Mouse (Mus musculus) hindbrain, embryonic 13.5 days (tissue): ENCODE measurements at regions not wholly inside any gene's neighbourhood (a gene's known extent, or its start where the extent isn't known, plus 50 kb on each side); places are given as distances from the start of the nearest gene placed in this dataset.
A peak's percentile ranks its signal among the peaks of the same experiment; 100 is the strongest.

Experiments used
- ATAC-seq: fragments of 200-750 bp; cut with Nextera tagmentation; 2 replicates; pipeline ENCODE4 v1.8.0; 2017; ENCODE audit warnings: moderate TSS enrichment; ENCODE audit not compliant: low FRiP score
- H3K27ac ChIP-seq: fragments of 300-500 bp; sonication (generic); 2 replicates; pipeline ENCODE4 v1.5.1; 2015; ENCODE audit warnings: inconsistent platforms, mild to moderate bottlenecking, moderate library complexity
- H3K27me3 ChIP-seq: fragments of 300-500 bp; sonication (generic); 2 replicates; pipeline ENCODE4 v1.6.1; 2015; ENCODE audit warnings: mild to moderate bottlenecking, inconsistent platforms
- H3K36me3 ChIP-seq: fragments of 300-500 bp; sonication (generic); 2 replicates; pipeline ENCODE4 v1.6.1; 2015; ENCODE audit warnings: mild to moderate bottlenecking, inconsistent platforms
- H3K4me1 ChIP-seq: fragments of 300-500 bp; sonication (generic); replicated peaks from 2 replicates; pipeline ENCODE4 v1.6.1; 2015; ENCODE audit warnings: inconsistent platforms
- H3K4me2 ChIP-seq: fragments of 300-500 bp; sonication (generic); 2 replicates; pipeline ENCODE4 v1.6.1; 2015; ENCODE audit warnings: inconsistent platforms, mild to moderate bottlenecking, moderate library complexity
- H3K4me3 ChIP-seq: fragments of 300-500 bp; sonication (generic); 2 replicates; pipeline ENCODE4 v1.5.1; 2015; ENCODE audit warnings: mild to moderate bottlenecking, inconsistent platforms
- H3K9ac ChIP-seq: fragments of 300-500 bp; sonication (generic); 2 replicates; pipeline ENCODE4 v1.6.1; 2015; ENCODE audit warnings: mild to moderate bottlenecking, inconsistent platforms
- H3K9me3 ChIP-seq: fragments of 300-500 bp; sonication (generic); 2 replicates; pipeline ENCODE4 v1.6.1; 2016; ENCODE audit warnings: inconsistent platforms
- WGBS: fragments of 180-500 bp; shearing (Covaris S2); methylation state at CpG from one replicate; pipeline ENCODE4 v1.1.7; 2015; 5-methylcytosine and 5-hydroxymethylcytosine counted together

- WGBS = 68% methylated on average over 2 of the region's 2 CpGs
- no peak for ATAC-seq
- Histone ChIP-seq H3K36me3 (no peaks in the 10 kb centered on the region), H3K9me3 (0 out of 2 replicates have a peak, but pooled peaks cover 3% of the 10 kb centered on the region), H3K4me3 (no peak overlapping the region), H3K27ac (no peak overlapping the region), H3K4me2 (no peak overlapping the region), H3K4me1 (0 out of 2 replicates have a peak, but pooled peaks cover 3% of the 10 kb centered on the region), H3K27me3 (no peaks in the 10 kb centered on the region), H3K9ac (no peak overlapping the region)
Observed at GRCm38 (mm10) chr2:131755107-131755506, 104.4 kb downstream of the Erv3 start.

GRCm38 (mm10) chr2:131753436-131753835, 106.1 kb downstream of the Erv3 start:
- no peaks in the 10 kb centered on the region for H3K27me3 ChIP-seq
- H3K9me3 ChIP-seq = 0 out of 2 replicates have a peak, but pooled peaks cover 3% of the 10 kb centered on the region
- H3K4me3 ChIP-seq = no peak overlapping the region
- WGBS = 61% methylated on average over 2 of the region's 2 CpGs
- no peaks in the 10 kb centered on the region for H3K36me3 ChIP-seq
- no peak for ATAC-seq
- H3K27ac ChIP-seq = no peak overlapping the region
- H3K9ac ChIP-seq = no peak overlapping the region
- H3K4me2 ChIP-seq = no peak overlapping the region
- peaks cover 11% of the 10 kb centered on the region; the same call in 1 of the 2 replicates for H3K4me1 ChIP-seq

- peaks cover 11% of the 10 kb centered on the region; the same call in 1 of the 2 replicates for H3K4me1 ChIP-seq
- no peak overlapping the region for H3K27ac ChIP-seq
- no peaks in the 10 kb centered on the region for H3K27me3 ChIP-seq
- H3K4me3 ChIP-seq = no peak overlapping the region
- H3K4me2 ChIP-seq = no peak overlapping the region
- 63% methylated on average over 6 of the region's 6 CpGs for WGBS
- 0 out of 2 replicates have a peak, but pooled peaks cover 3% of the 10 kb centered on the region for H3K9me3 ChIP-seq
- no peak for ATAC-seq
- H3K36me3 ChIP-seq = no peaks in the 10 kb centered on the region
- no peak overlapping the region for H3K9ac ChIP-seq
Observed at GRCm38 (mm10) chr2:131750679-131751078, 108.9 kb downstream of the Erv3 start.

- H3K4me1 ChIP-seq = peaks cover 11% of the 10 kb centered on the region; the same call in 1 of the 2 replicates
- 0 out of 2 replicates have a peak, but pooled peaks cover 3% of the 10 kb centered on the region for H3K9me3 ChIP-seq
- H3K4me3 ChIP-seq = no peak overlapping the region
- no peak for ATAC-seq
- no peaks in the 10 kb centered on the region for H3K27me3 ChIP-seq
- no peak overlapping the region for H3K4me2 ChIP-seq
- no peak overlapping the region for H3K9ac ChIP-seq
- H3K36me3 ChIP-seq = no peaks in the 10 kb centered on the region
- H3K27ac ChIP-seq = no peak overlapping the region
- WGBS = 76% methylated on average over 4 of the region's 4 CpGs
Observed at GRCm38 (mm10) chr2:131750206-131750605, 109.3 kb downstream of the Erv3 start.

GRCm38 (mm10) chr2:131749746-131750145, 109.8 kb downstream of the Erv3 start:
- no peak overlapping the region for H3K4me3 ChIP-seq
- no peaks in the 10 kb centered on the region for H3K36me3 ChIP-seq
- H3K9me3 ChIP-seq = 0 out of 2 replicates have a peak, but pooled peaks cover under 1% of the 10 kb centered on the region
- H3K27ac ChIP-seq = no peak overlapping the region
- peaks cover 11% of the 10 kb centered on the region; the same call in 1 of the 2 replicates for H3K4me1 ChIP-seq
- H3K9ac ChIP-seq = no peak overlapping the region
- no peak overlapping the region for H3K4me2 ChIP-seq
- no peak for ATAC-seq
- no peaks in the 10 kb centered on the region for H3K27me3 ChIP-seq
- WGBS = 78% methylated on average over 3 of the region's 3 CpGs

GRCm38 (mm10) chr2:131748791-131749190, 110.8 kb downstream of the Erv3 start:
- H3K9ac ChIP-seq = no peak overlapping the region
- WGBS = 45% methylated on average over 10 of the region's 10 CpGs
- ATAC-seq = no peak
- H3K9me3 ChIP-seq = no peaks in the 10 kb centered on the region
- no peak overlapping the region for H3K4me2 ChIP-seq
- H3K4me1 ChIP-seq = peaks cover 11% of the 10 kb centered on the region; the same call in 1 of the 2 replicates
- H3K27ac ChIP-seq = no peak overlapping the region
- no peaks in the 10 kb centered on the region for H3K36me3 ChIP-seq
- no peaks in the 10 kb centered on the region for H3K27me3 ChIP-seq
- no peak overlapping the region for H3K4me3 ChIP-seq

GRCm38 (mm10) chr2:131747707-131748106, 111.8 kb downstream of the Erv3 start:
- Histone ChIP-seq H3K4me2 (no peak overlapping the region), H3K27ac (no peak overlapping the region), H3K27me3 (no peaks in the 10 kb centered on the region), H3K4me3 (no peak overlapping the region), H3K9ac (no peak overlapping the region), H3K36me3 (no peaks in the 10 kb centered on the region), H3K4me1 (peaks cover 11% of the 10 kb centered on the region; the same call in 1 of the 2 replicates), H3K9me3 (no peaks in the 10 kb centered on the region)
- ATAC-seq = no peak
- WGBS = 90% methylated on average over 4 of the region's 4 CpGs

GRCm38 (mm10) chr2:131745381-131745895, 114.1 kb downstream of the Erv3 start:
- ATAC-seq = no peak
- 91% methylated on average over 5 of the region's 5 CpGs for WGBS
- no peak overlapping the region for H3K4me3 ChIP-seq
- H3K27ac ChIP-seq = no peak overlapping the region
- H3K9ac ChIP-seq = no peak overlapping the region
- no peak overlapping the region for H3K4me2 ChIP-seq
- peaks cover 8% of the 10 kb centered on the region; the same call in 1 of the 2 replicates for H3K4me1 ChIP-seq
- no peaks in the 10 kb centered on the region for H3K9me3 ChIP-seq
- H3K27me3 ChIP-seq = no peaks in the 10 kb centered on the region
- H3K36me3 ChIP-seq = no peaks in the 10 kb centered on the region

- H3K9ac ChIP-seq = no peak overlapping the region
- H3K36me3 ChIP-seq = no peaks in the 10 kb centered on the region
- H3K4me1 ChIP-seq = peaks cover 8% of the 10 kb centered on the region; the same call in 1 of the 2 replicates
- no peak overlapping the region for H3K4me2 ChIP-seq
- no peak for ATAC-seq
- H3K9me3 ChIP-seq = no peaks in the 10 kb centered on the region
- WGBS = 85% methylated on average over 9 of the region's 9 CpGs
- H3K4me3 ChIP-seq = no peak overlapping the region
- H3K27me3 ChIP-seq = no peaks in the 10 kb centered on the region
- H3K27ac ChIP-seq = no peak overlapping the region
Observed at GRCm38 (mm10) chr2:131744957-131745356, 114.6 kb downstream of the Erv3 start.

- Histone ChIP-seq H3K4me1 (no peaks in the 10 kb centered on the region), H3K27ac (no peak overlapping the region), H3K27me3 (no peaks in the 10 kb centered on the region), H3K9ac (no peak overlapping the region), H3K36me3 (no peaks in the 10 kb centered on the region), H3K9me3 (no peaks in the 10 kb centered on the region), H3K4me3 (no peak overlapping the region), H3K4me2 (no peak overlapping the region)
- WGBS = 82% methylated on average over 5 of the region's 5 CpGs
- no peak for ATAC-seq
Observed at GRCm38 (mm10) chr2:131740456-131740855, 119.1 kb downstream of the Erv3 start.

GRCm38 (mm10) chr2:131739022-131739421, 120.5 kb downstream of the Erv3 start:
- no peak overlapping the region for H3K4me2 ChIP-seq
- 88% methylated on average over 4 of the region's 4 CpGs for WGBS
- no peaks in the 10 kb centered on the region for H3K4me1 ChIP-seq
- H3K36me3 ChIP-seq = no peaks in the 10 kb centered on the region
- H3K27ac ChIP-seq = no peak overlapping the region
- no peak overlapping the region for H3K4me3 ChIP-seq
- H3K9me3 ChIP-seq = no peaks in the 10 kb centered on the region
- H3K9ac ChIP-seq = no peak overlapping the region
- ATAC-seq = no peak
- no peaks in the 10 kb centered on the region for H3K27me3 ChIP-seq

- no peak overlapping the region for H3K4me2 ChIP-seq
- ATAC-seq = peak; percentile 54; the same call in 1 of the 2 replicates
- 86% methylated on average over 6 of the region's 6 CpGs for WGBS
Observed at GRCm38 (mm10) chr2:131734740-131735378, 124.7 kb downstream of the Erv3 start.

GRCm38 (mm10) chr2:131726533-131726932, 133.0 kb downstream of the Erv3 start:
- Histone ChIP-seq H3K9ac (no peak overlapping the region), H3K9me3 (peaks cover 32% of the 10 kb centered on the region), H3K4me2 (no peak overlapping the region), H3K4me1 (no peaks in the 10 kb centered on the region), H3K27ac (no peak overlapping the region), H3K36me3 (0 out of 2 replicates have a peak, but pooled peaks cover 5% of the 10 kb centered on the region), H3K27me3 (no peaks in the 10 kb centered on the region), H3K4me3 (no peak overlapping the region)
- ATAC-seq = no peak
- WGBS = 88% methylated on average over 3 of the region's 3 CpGs

More at GRCm38 (mm10) chr2:131734740-131735378, 124.7 kb downstream of the Erv3 start:
- Histone ChIP-seq H3K27ac (no peak overlapping the region), H3K27me3 (no peaks in the 10 kb centered on the region), H3K4me1 (no peaks in the 10 kb centered on the region), H3K4me3 (no peak overlapping the region), H3K9me3 (no peaks in the 10 kb centered on the region), H3K36me3 (no peaks in the 10 kb centered on the region), H3K9ac (no peak overlapping the region)
